Mouse (Mus musculus) heart, embryonic 11.5 days (tissue): Measurements from ENCODE around the gene Tbc1d10b. TPM values are rescaled to one million over a fixed set of nuclear protein-coding genes. Genes with fewer than 3 reads are reported as not detected.

ENCODE experiments used
- ATAC-seq: fragments of 200-750 bp; cut with Nextera tagmentation; replicated peaks from 2 replicates; pipeline ENCODE4 v1.8.0; 2017; ENCODE audit warnings: moderate library complexity; ENCODE audit not compliant: insufficient number of reproducible peaks, low FRiP score, low TSS enrichment
- H3K27ac ChIP-seq: fragments of 300-500 bp; sonication (generic); 2 replicates; pipeline ENCODE4 v1.5.1; 2014; ENCODE audit warnings: mild to moderate bottlenecking, low read depth, low read length
- H3K27me3 ChIP-seq: fragments of 300-500 bp; sonication (generic); 2 replicates; pipeline ENCODE4 v1.6.1; 2014; ENCODE audit warnings: mild to moderate bottlenecking, low read length, mixed read lengths; ENCODE audit not compliant: control insufficient read depth, insufficient read depth
- H3K36me3 ChIP-seq: fragments of 300-500 bp; sonication (generic); 2 replicates; pipeline ENCODE4 v1.6.1; 2014; ENCODE audit warnings: mild to moderate bottlenecking, low read length, moderate library complexity, mixed read lengths; ENCODE audit not compliant: control insufficient read depth, insufficient read depth
- H3K4me1 ChIP-seq: fragments of 300-500 bp; sonication (generic); 2 replicates; pipeline ENCODE4 v1.6.1; 2014; ENCODE audit warnings: low read length; ENCODE audit not compliant: control insufficient read depth, insufficient read depth
- H3K4me2 ChIP-seq: fragments of 300-500 bp; sonication (generic); 2 replicates; pipeline ENCODE4 v1.6.1; 2014; ENCODE audit warnings: mild to moderate bottlenecking, moderate library complexity
- H3K4me3 ChIP-seq: fragments of 300-500 bp; sonication (generic); 2 replicates; pipeline ENCODE4 v1.5.1; 2014; ENCODE audit warnings: low read depth, low read length
- H3K9ac ChIP-seq: fragments of 300-500 bp; sonication (generic); 2 replicates; pipeline ENCODE4 v1.6.1; 2014; ENCODE audit warnings: mild to moderate bottlenecking, low read depth, low read length, moderate library complexity
- H3K9me3 ChIP-seq: fragments of 300-500 bp; sonication (generic); replicated peaks from 2 replicates; pipeline ENCODE4 v1.6.1; 2016; ENCODE audit warnings: low read length; ENCODE audit not compliant: control insufficient read depth
- WGBS: fragments of 180-500 bp; shearing (Covaris S2); extraction: QIAGEN DNeasy Blood & Tissue Kit; methylation state at CpG from one replicate; pipeline ENCODE4 v1.1.7; 2014; ENCODE audit not compliant: insufficient replicate concordance; 5-methylcytosine and 5-hydroxymethylcytosine counted together
- polyA plus RNA-seq: library from polyadenylated mRNA; unstranded; fragments of >200 nt; fragmentation: Nextera tagmentation; extraction: Ambion mirVana; gene quantifications from 2 replicates; pipeline ENCODE4 v1.2.1, GENCODE M21; 2014

Tbc1d10b gene
- polyA plus RNA-seq, 1 experiment from 2014 or later, result 17.5 TPM

DNA sequence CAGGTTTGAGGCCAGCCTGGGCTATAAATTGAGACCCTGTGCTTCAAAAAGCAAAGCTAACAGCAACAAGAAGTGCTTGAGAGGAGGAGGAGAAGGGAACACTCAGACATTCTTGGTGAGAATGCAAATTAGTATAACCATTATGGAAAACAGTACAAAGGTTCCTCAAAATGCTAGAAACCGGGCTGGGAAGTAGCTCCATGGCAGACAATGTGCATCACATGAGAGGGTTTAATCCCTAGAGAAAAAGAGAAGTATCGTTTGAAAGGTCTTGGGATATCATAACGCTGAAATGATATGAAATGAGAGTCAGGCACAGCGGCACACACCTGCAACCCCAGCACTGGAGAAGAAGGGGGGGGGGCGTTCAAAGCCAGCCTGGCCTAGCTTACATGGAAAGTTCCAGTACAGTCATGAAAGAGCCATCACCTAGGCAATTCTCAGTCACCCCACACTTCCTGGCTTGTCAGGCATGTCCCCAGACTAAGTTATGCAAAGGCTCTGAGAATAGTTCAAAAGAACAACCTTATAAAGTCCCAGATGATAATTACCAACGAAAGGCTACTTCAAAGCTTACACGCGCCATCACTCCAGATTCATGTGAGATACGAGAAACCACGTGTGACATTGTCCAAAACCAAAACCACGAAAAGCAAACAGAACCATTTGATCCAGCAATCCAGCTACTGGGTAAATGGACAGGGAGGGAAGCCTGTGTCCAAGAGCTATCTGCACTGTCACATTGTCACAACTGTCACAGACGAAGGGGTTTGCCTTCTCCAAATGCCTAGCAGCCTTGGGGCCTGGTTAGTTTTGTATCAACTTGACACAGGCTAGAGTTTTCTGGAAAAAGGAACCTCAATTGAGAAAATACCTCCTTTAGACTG lies 42.4 kb downstream of the Tbc1d10b start:
- H3K4me2 ChIP-seq, result no peak overlapping the region
- no peaks in the 10 kb centered on the region for H3K36me3 ChIP-seq
- no peak overlapping the region for H3K27ac ChIP-seq
- no peak overlapping the region for H3K4me3 ChIP-seq
- H3K4me1 ChIP-seq, result no peaks in the 10 kb centered on the region
- H3K9me3 ChIP-seq, result no peaks in the 10 kb centered on the region
- no peaks in the 10 kb centered on the region for H3K27me3 ChIP-seq
- no peak for ATAC-seq
- H3K9ac ChIP-seq, result no peak overlapping the region
- WGBS, result 79% methylated on average over 12 of the region's 12 CpGs

DNA sequence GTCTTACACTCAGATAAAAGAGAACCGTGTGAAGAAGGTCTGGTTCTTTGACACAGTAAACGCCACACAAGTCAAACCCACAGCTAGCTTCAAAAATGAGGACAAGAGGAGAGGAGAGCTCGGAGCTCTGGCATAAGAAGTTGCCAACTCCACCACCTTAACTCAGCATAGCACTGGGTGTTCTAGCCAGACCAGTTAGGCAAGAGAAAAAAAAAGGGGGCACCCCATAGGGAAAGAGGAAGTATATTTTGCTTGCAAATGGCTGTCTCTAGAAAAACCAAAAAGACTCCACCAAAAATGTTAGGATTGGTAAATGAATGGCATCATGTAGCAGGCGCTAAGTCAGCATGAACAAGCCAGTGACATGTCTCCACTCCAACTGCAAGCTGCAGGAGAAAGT lies 44.3 kb downstream of the Tbc1d10b start:
- Histone ChIP-seq H3K27ac (no peak overlapping the region), H3K9ac (no peak overlapping the region), H3K36me3 (no peaks in the 10 kb centered on the region), H3K9me3 (no peaks in the 10 kb centered on the region), H3K4me2 (no peak overlapping the region), H3K4me3 (no peak overlapping the region), H3K27me3 (no peaks in the 10 kb centered on the region), H3K4me1 (no peaks in the 10 kb centered on the region)
- 77% methylated on average over 4 of the region's 4 CpGs for WGBS
- ATAC-seq, result no peak

DNA sequence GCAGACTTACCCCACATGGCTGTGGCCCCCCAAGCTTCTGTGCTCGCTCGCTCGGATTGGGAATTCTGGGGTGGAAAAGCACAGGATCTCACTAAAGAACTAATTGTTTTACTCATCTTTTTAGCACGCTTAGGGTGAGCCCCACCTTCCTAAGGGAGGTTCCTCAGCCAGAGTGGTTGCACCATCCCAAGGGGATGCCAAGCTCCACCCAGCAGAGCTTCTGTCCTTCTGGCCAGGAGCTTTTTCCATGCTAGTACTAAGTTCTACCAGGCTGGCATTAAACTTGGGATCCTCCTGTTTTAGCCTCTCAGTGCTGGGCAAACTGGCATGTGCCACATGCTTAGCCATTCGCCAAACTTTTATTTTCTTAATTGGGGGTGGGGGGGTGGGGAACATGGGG lies 45.7 kb downstream of the Tbc1d10b start:
- no peak for ATAC-seq
- Histone ChIP-seq H3K27me3 (no peaks in the 10 kb centered on the region), H3K4me2 (no peak overlapping the region), H3K4me3 (no peak overlapping the region), H3K9ac (no peak overlapping the region), H3K4me1 (no peaks in the 10 kb centered on the region), H3K27ac (no peak overlapping the region), H3K36me3 (no peaks in the 10 kb centered on the region), H3K9me3 (no peaks in the 10 kb centered on the region)
- 69% methylated on average over 5 of the region's 5 CpGs for WGBS

DNA sequence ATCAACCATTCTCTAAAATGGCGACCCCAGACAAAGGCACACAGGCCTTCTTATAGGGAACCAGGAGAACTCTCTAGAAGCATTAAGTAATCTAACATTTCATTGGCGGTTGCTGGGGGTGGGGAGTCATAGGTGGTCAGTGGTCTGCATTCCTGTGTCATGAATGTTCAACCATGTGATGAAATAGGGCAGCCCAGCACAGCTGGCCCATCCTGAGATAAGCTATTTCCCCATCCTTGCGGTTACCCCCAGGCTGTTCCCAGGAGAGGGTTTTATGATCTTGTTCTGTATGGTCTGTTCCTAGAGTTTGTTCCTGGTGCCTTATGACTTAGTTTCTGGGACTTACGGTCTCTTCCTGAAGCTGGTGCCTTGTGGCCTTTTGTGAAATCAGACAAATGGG lies 50.7 kb downstream of the Tbc1d10b start:
- Histone ChIP-seq H3K27me3 (no peaks in the 10 kb centered on the region), H3K4me2 (no peak overlapping the region), H3K27ac (no peak overlapping the region), H3K9ac (no peak overlapping the region), H3K9me3 (no peaks in the 10 kb centered on the region), H3K4me1 (no peaks in the 10 kb centered on the region), H3K4me3 (no peak overlapping the region), H3K36me3 (no peaks in the 10 kb centered on the region)
- WGBS, result 76% methylated on average over 4 of the region's 4 CpGs
- ATAC-seq, result no peak

DNA sequence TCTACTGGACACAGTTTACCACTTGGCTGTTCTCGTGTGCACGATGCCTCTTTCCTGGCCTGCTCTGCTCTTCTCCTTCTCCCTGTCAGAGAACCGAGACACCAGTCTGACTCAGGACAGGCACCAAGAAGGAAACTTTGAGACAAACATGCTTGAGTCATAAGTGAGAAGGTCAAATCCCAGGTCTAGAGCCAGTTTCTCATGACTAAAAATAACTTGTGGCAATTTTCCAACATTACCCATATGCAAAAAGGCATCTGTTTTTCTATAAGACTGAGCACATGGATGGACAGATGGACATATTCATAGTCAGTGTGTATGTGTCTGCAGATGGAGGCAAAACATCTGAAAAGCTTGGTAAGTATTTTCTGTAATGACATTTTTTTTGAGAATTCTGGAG lies 54.8 kb downstream of the Tbc1d10b start:
- Histone ChIP-seq H3K36me3 (no peaks in the 10 kb centered on the region), H3K27ac (no peak overlapping the region), H3K9ac (no peak overlapping the region), H3K4me2 (no peak overlapping the region), H3K27me3 (no peaks in the 10 kb centered on the region), H3K9me3 (no peaks in the 10 kb centered on the region), H3K4me1 (no peaks in the 10 kb centered on the region), H3K4me3 (no peak overlapping the region)
- 50% methylated on average over 3 of the region's 3 CpGs for WGBS
- ATAC-seq, result no peak

DNA sequence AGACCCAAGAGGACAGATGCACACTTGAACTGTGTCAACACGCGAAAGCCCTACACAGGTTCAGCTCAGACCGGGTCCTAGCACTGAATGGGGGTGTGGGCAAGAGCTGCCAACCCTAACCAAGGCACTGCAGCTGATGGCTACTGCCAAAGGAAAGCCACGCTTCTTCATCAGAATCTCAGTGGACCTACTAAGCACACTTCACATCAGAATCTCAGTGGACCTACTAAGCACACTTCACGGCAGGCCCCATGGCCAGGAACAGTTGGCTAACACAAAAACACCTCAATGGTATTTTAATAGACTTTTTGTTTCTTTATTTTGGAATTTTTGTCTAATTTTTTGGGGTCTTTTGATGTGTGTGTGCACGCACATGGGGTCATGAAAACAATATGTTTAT lies 55.8 kb downstream of the Tbc1d10b start:
- H3K9ac ChIP-seq, result no peak overlapping the region
- no peak overlapping the region for H3K27ac ChIP-seq
- H3K4me1 ChIP-seq, result no peaks in the 10 kb centered on the region
- no peaks in the 10 kb centered on the region for H3K36me3 ChIP-seq
- 86% methylated on average over 6 of the region's 6 CpGs for WGBS
- no peak overlapping the region for H3K4me3 ChIP-seq
- H3K4me2 ChIP-seq, result no peak overlapping the region
- H3K9me3 ChIP-seq, result no peaks in the 10 kb centered on the region
- no peak for ATAC-seq
- H3K27me3 ChIP-seq, result no peaks in the 10 kb centered on the region

DNA sequence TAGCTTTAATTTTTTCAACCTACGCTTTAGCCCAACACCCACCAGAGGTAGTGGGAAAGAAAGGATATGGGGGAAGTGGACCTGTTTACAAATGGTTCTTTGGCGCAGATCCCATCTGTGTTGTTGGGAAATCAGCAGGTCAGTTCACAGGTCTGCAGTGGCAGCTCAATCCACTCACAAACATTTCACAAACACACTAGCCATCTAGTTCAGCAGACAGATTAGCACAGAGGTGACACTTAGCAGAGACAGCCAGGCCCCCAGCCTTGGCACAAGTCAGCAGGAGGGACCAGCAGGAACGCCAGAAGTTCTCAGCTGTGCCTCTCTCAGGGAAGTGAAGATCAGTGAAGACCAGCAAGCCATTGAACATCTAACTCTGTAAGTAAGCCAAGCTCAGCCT lies 60.4 kb downstream of the Tbc1d10b start:
- no peak for ATAC-seq
- H3K9ac ChIP-seq, result no peak overlapping the region
- H3K4me1 ChIP-seq, result no peaks in the 10 kb centered on the region
- WGBS, result 34% methylated on average over 3 of the region's 3 CpGs
- no peaks in the 10 kb centered on the region for H3K27me3 ChIP-seq
- H3K36me3 ChIP-seq, result no peaks in the 10 kb centered on the region
- H3K4me3 ChIP-seq, result no peak overlapping the region
- H3K4me2 ChIP-seq, result no peak overlapping the region
- no peak overlapping the region for H3K27ac ChIP-seq
- H3K9me3 ChIP-seq, result no peaks in the 10 kb centered on the region
